Mouse (Mus musculus): Measurements from ENCODE around the gene Mycn.

GRCm38 (mm10) chr12:12916298-12916697, 25.4 kb downstream of the Mycn start:
- TF ChIP-seq CTCF (IDR thresholded peaks at IDR 0.05) (no peak), EP300 (IDR thresholded peaks at IDR 0.05) (no peak)
